Mouse (Mus musculus): ENCODE results near the gene Scd2. TPM values are rescaled to one million over a fixed set of nuclear protein-coding genes. Genes with fewer than 3 reads are reported as not detected.

The Scd2 gene
- polyA plus RNA-seq, 1 experiment, result 20.5 TPM

GRCm38 (mm10) chr19:44333991-44334390, 40.5 kb downstream of the Scd2 start:
- H3K27me3 ChIP-seq (ENCODE audit: control insufficient read depth, insufficient read depth, low read length), result no peaks in the 10 kb centered on the region
- WGBS, result 85% methylated on average over 9 of the region's 9 CpGs
- H3K4me1 ChIP-seq (ENCODE audit: control insufficient read depth, insufficient read depth, insufficient read length, low read length), result no peaks in the 10 kb centered on the region
- H3K36me3 ChIP-seq (ENCODE audit: control insufficient read depth, insufficient read depth, low read length), result no peaks in the 10 kb centered on the region
- no peak overlapping the region for H3K4me3 ChIP-seq (ENCODE audit: low read depth, low read length)
- TF ChIP-seq CTCF (IDR thresholded peaks at IDR 0.05; ENCODE audit: extremely low read depth, insufficient read length, insufficient replicate concordance, low read depth, low read length) (no peak), POLR2A (IDR thresholded peaks at IDR 0.05; ENCODE audit: low read depth, low read length) (no peak)
- H3K27ac ChIP-seq (ENCODE audit: insufficient read depth, low read depth, low read length), result no peak overlapping the region

- no peaks in the 10 kb centered on the region for H3K4me1 ChIP-seq (ENCODE audit: control insufficient read depth, insufficient read depth, insufficient read length, low read length)
- H3K36me3 ChIP-seq (ENCODE audit: control insufficient read depth, insufficient read depth, low read length), result no peaks in the 10 kb centered on the region
- H3K27ac ChIP-seq (ENCODE audit: insufficient read depth, low read depth, low read length), result no peak overlapping the region
- H3K27me3 ChIP-seq (ENCODE audit: control insufficient read depth, insufficient read depth, low read length), result no peaks in the 10 kb centered on the region
- no peak for TF ChIP-seq POLR2A (IDR thresholded peaks at IDR 0.05; ENCODE audit: low read depth, low read length)
- no peak for TF ChIP-seq CTCF (IDR thresholded peaks at IDR 0.05; ENCODE audit: extremely low read depth, insufficient read length, insufficient replicate concordance, low read depth, low read length)
- no peak overlapping the region for H3K4me3 ChIP-seq (ENCODE audit: low read depth, low read length)
- WGBS, result 71% methylated on average over 6 of the region's 6 CpGs
Observed at GRCm38 (mm10) chr19:44335876-44336662, 42.6 kb downstream of the Scd2 start.

DNA sequence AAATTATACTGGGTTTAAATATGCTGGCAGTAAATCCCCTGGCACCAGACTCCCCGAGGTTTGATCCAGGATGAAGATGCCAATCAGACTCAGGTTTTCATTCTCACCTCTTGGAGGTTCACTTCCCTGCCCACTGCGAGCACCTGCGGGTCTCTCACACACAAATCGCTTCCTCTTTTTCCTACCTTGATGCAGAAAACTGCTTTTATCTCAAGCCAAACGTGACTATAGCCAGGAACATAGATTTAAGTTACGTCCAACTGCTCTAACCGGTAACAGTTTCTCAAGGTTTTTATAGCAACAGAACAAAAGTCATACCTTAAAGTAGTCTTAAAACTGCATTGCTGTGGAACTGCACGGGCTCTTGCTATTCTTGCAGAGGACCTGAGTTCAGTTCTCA, 56.2 kb downstream of the Scd2 start:
- WGBS, result 74% methylated on average over 8 of the region's 8 CpGs
- no peaks in the 10 kb centered on the region for H3K27me3 ChIP-seq (ENCODE audit: control insufficient read depth, insufficient read depth, low read length)

DNA sequence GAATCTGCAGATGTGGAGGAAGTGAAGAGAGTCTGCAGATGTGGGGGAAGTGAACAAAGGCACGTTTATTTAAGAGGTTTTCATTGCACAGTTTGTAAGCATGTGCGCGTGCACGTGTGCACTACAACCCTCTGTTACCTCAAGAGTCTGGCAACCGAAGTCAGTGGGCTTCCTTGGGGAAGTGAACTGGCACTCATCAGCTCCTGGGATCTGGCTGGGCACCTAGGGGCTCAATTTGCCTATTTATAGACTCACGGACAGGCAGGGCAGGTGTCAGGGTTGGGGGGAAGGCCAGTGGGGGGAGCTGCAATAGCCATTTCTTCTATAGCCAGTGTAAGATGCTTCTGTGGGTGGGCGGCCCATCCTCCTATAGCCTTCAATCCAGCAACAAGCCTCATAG, 58.3 kb downstream of the Scd2 start:
- Histone ChIP-seq H3K27ac (ENCODE audit: insufficient read depth, low read depth, low read length) (no peak overlapping the region), H3K4me1 (ENCODE audit: control insufficient read depth, insufficient read depth, insufficient read length, low read length) (no peaks in the 10 kb centered on the region), H3K36me3 (ENCODE audit: control insufficient read depth, insufficient read depth, low read length) (no peaks in the 10 kb centered on the region), H3K27me3 (ENCODE audit: control insufficient read depth, insufficient read depth, low read length) (no peaks in the 10 kb centered on the region), H3K4me3 (ENCODE audit: low read depth, low read length) (no peak overlapping the region)
- no peak for TF ChIP-seq CTCF (IDR thresholded peaks at IDR 0.05; ENCODE audit: extremely low read depth, insufficient read length, insufficient replicate concordance, low read depth, low read length)
- TF ChIP-seq POLR2A (IDR thresholded peaks at IDR 0.05; ENCODE audit: low read depth, low read length), result no peak
- 78% methylated on average over 7 of the region's 7 CpGs for WGBS

More for the DNA sequence above, 56.2 kb downstream of the Scd2 start:
- H3K27ac ChIP-seq (ENCODE audit: insufficient read depth, low read depth, low read length), result no peak overlapping the region
- no peaks in the 10 kb centered on the region for H3K36me3 ChIP-seq (ENCODE audit: control insufficient read depth, insufficient read depth, low read length)
- TF ChIP-seq CTCF (IDR thresholded peaks at IDR 0.05; ENCODE audit: extremely low read depth, insufficient read length, insufficient replicate concordance, low read depth, low read length), result no peak
- TF ChIP-seq POLR2A (IDR thresholded peaks at IDR 0.05; ENCODE audit: low read depth, low read length), result no peak
- H3K4me3 ChIP-seq (ENCODE audit: low read depth, low read length), result no peak overlapping the region
- no peaks in the 10 kb centered on the region for H3K4me1 ChIP-seq (ENCODE audit: control insufficient read depth, insufficient read depth, insufficient read length, low read length)

Other genes with a start within 250 kb of the Scd2 start
- gene Erlin1, start 223.9 kb upstream of the Scd2 start, polyA plus RNA-seq (2012; rRNA removed), result 4.1 and 10.9 TPM in 2 replicates
- 5.1 and 12.4 TPM in 2 replicates for gene Chuk, start 186.2 kb upstream of the Scd2 start, polyA plus RNA-seq (2012; rRNA removed)
- gene Cwf19l1, start 157.8 kb upstream of the Scd2 start, polyA plus RNA-seq (2012; rRNA removed), result 0.77 and 1.7 TPM in 2 replicates
- gene Bloc1s2, start 147.2 kb upstream of the Scd2 start, polyA plus RNA-seq (2012; rRNA removed), result 5.1 and 13.0 TPM in 2 replicates
- gene Pkd2l1, start 101.2 kb upstream of the Scd2 start, polyA plus RNA-seq (2012; rRNA removed), result 0.10 TPM in 1 of 2 replicates, not detected in the other
- not detected in 2 replicates for gene Scd3, start 90.4 kb upstream of the Scd2 start, polyA plus RNA-seq (2012; rRNA removed)
- 0.08 and 0.22 TPM in 2 replicates for gene Scd4, start 39.4 kb downstream of the Scd2 start, polyA plus RNA-seq (2012; rRNA removed)
- 9.6 and 24.9 TPM in 2 replicates for gene Scd1, start 114.2 kb downstream of the Scd2 start, polyA plus RNA-seq (2012; rRNA removed)
- not detected in 2 replicates for gene Wnt8b, start 199.8 kb downstream of the Scd2 start, polyA plus RNA-seq (2012; rRNA removed)

Measured in small intestine, adult 2 months (tissue).